ENCODE assay signal across 23 mouse cellular contexts in genomic region chr3:94567242-94567641, GRCm38 (mm10). TPM values are rescaled to one million over a fixed set of nuclear protein-coding genes. Genes with fewer than 3 reads are reported as not detected.
A peak's percentile ranks its signal among the peaks of the same experiment; 100 is the strongest.
DNase-seq lines count a peak whose midpoint lies in the region; ATAC-seq and TF ChIP-seq lines count a peak whose summit lies in the region.
"Had no signal": no experiment of that assay in that cellular context is flagged by ENCODE, and none has a peak within 500 bp of the region (broad histone marks: within the 10 kb centered on the region; RNA-seq: fewer than 3 reads in every experiment).

No protein-coding gene starts in this region.

- no peaks in the 10 kb centered on the region for H3K27me3 ChIP-seq in intestine, embryonic 14.5 days (replicated peaks; ENCODE audit: control insufficient read depth, insufficient read depth, low read length)
- no peaks in the 10 kb centered on the region for H3K27me3 ChIP-seq in intestine, embryonic 16.5 days (replicated peaks; ENCODE audit: control insufficient read depth, insufficient read depth, low read length)
- no peaks in the 10 kb centered on the region for H3K27me3 ChIP-seq in lung, embryonic 14.5 days (ENCODE audit: insufficient read depth, low read length)
- H3K27me3 ChIP-seq: forebrain, embryonic 13.5 days; hindbrain, embryonic 12.5 days; hindbrain, embryonic 15.5 days had no signal

- ATAC-seq in intestine, embryonic 14.5 days (replicated peaks; ENCODE audit: low FRiP score, low TSS enrichment, low read depth) = no peak
- no peak for ATAC-seq in intestine, embryonic 16.5 days
- ATAC-seq in lung, embryonic 14.5 days (ENCODE audit: insufficient read depth) = peak; percentile 55; the same call in 1 of the 2 replicates
- ATAC-seq: activated CD4-positive, CD25-positive, alpha-beta regulatory T cell, adult 4 months; CD4-positive, CD25-positive, alpha-beta regulatory T cell, adult 4 months; forebrain, embryonic 13.5 days; forebrain, embryonic 16.5 days had no signal

- H3K4me2 ChIP-seq in intestine, embryonic 14.5 days (ENCODE audit: low read length) = no peak overlapping the region
- no peak overlapping the region for H3K4me2 ChIP-seq in intestine, embryonic 16.5 days (ENCODE audit: low read depth, low read length)
- no peak overlapping the region for H3K4me2 ChIP-seq in lung, embryonic 14.5 days
- H3K4me2 ChIP-seq: forebrain, embryonic 13.5 days; hindbrain, embryonic 12.5 days; hindbrain, embryonic 15.5 days had no signal

- H3K36me3 ChIP-seq in intestine, embryonic 14.5 days (ENCODE audit: control insufficient read depth, insufficient read depth, low read length) = no peaks in the 10 kb centered on the region
- H3K36me3 ChIP-seq in intestine, embryonic 16.5 days (ENCODE audit: control insufficient read depth, insufficient read depth, low read length) = no peaks in the 10 kb centered on the region
- H3K36me3 ChIP-seq in lung, embryonic 14.5 days (ENCODE audit: insufficient read depth) = no peaks in the 10 kb centered on the region
- H3K36me3 ChIP-seq: heart, embryonic 10.5 days; hindbrain, embryonic 12.5 days; hindbrain, embryonic 15.5 days had no signal

- WGBS in intestine, embryonic 14.5 days = 28% methylated on average over 2 of the region's 2 CpGs
- 34% methylated on average over 2 of the region's 2 CpGs for WGBS in intestine, embryonic 16.5 days
- 34% methylated on average over 2 of the region's 2 CpGs for WGBS in lung, embryonic 14.5 days

- no peak overlapping the region for H3K4me3 ChIP-seq in intestine, embryonic 14.5 days (ENCODE audit: low read depth, low read length)
- no peak overlapping the region for H3K4me3 ChIP-seq in intestine, embryonic 16.5 days (ENCODE audit: low read length)
- no peak overlapping the region for H3K4me3 ChIP-seq in lung, embryonic 14.5 days (ENCODE audit: low read depth, low read length)
- H3K4me3 ChIP-seq: forebrain, embryonic 10.5 days; forebrain, embryonic 13.5 days; heart, adult 2 months; heart, embryonic 10.5 days; hindbrain, embryonic 12.5 days; hindbrain, embryonic 15.5 days had no signal

- no peak for DNase-seq in intestine, embryonic 14.5 days (ENCODE audit: low spot score)
- peak; percentile 79 for DNase-seq in lung, embryonic 14.5 days
- DNase-seq in lung, postnatal 36 days = no peak
- peak; percentile 15 for DNase-seq in lung, postnatal 10 days
- no peak for DNase-seq in lung, postnatal 25 days (ENCODE audit: low spot score)
- peak; percentile 27 for DNase-seq in Muller cell, postnatal 12 days (ENCODE audit: inconsistent ontology term)
- no peak for DNase-seq in cerebellum, postnatal 10 days
- DNase-seq: adrenal gland, adult 8-10 months; adrenal gland, postnatal 25 days; cerebellum, adult 11-12 months; cerebellum, adult 8-10 months; cerebellum, postnatal 14 days; gastrocnemius, postnatal 25 days; heart, adult 2 months had no signal

- H3K9ac ChIP-seq in intestine, embryonic 14.5 days (ENCODE audit: low read length) = no peak overlapping the region
- no peak overlapping the region for H3K9ac ChIP-seq in intestine, embryonic 16.5 days (ENCODE audit: low read depth, low read length)
- no peak overlapping the region for H3K9ac ChIP-seq in lung, embryonic 14.5 days
- H3K9ac ChIP-seq: forebrain, embryonic 13.5 days; hindbrain, embryonic 12.5 days; hindbrain, embryonic 15.5 days had no signal

- TF ChIP-seq CTCF in lung, embryonic 14.5 days (IDR thresholded peaks at IDR 0.05; ENCODE audit: low read depth) = no peak

- 0 out of 2 replicates have a peak overlapping the region, but pooled peaks have one; percentile 38 for H3K27ac ChIP-seq in intestine, embryonic 14.5 days (ENCODE audit: low read depth)
- no peak overlapping the region for H3K27ac ChIP-seq in intestine, embryonic 16.5 days (ENCODE audit: low read length)
- H3K27ac ChIP-seq in lung, embryonic 14.5 days (ENCODE audit: low read depth) = no peak overlapping the region
- H3K27ac ChIP-seq: forebrain, embryonic 10.5 days; forebrain, embryonic 13.5 days; heart, adult 2 months; heart, embryonic 10.5 days; hindbrain, embryonic 12.5 days; hindbrain, embryonic 15.5 days had no signal

- H3K4me1 ChIP-seq in intestine, embryonic 14.5 days (replicated peaks; ENCODE audit: control insufficient read depth, insufficient read depth, low read length) = peaks cover 33% of the 10 kb centered on the region
- H3K4me1 ChIP-seq in intestine, embryonic 16.5 days (ENCODE audit: control insufficient read depth, insufficient read depth, low read length) = peaks cover 12% of the 10 kb centered on the region
- H3K4me1 ChIP-seq in lung, embryonic 14.5 days (ENCODE audit: insufficient read depth) = peaks cover 5% of the 10 kb centered on the region; the same call in 1 of the 2 replicates

- no peaks in the 10 kb centered on the region for H3K9me3 ChIP-seq in intestine, embryonic 14.5 days (ENCODE audit: control insufficient read depth, low read length)
- no peaks in the 10 kb centered on the region for H3K9me3 ChIP-seq in intestine, embryonic 16.5 days (ENCODE audit: control insufficient read depth, low read length)
- H3K9me3 ChIP-seq in lung, embryonic 14.5 days (ENCODE audit: low read depth, low read length) = no peaks in the 10 kb centered on the region
- H3K9me3 ChIP-seq: forebrain, embryonic 10.5 days; forebrain, embryonic 13.5 days; heart, embryonic 10.5 days; hindbrain, embryonic 12.5 days; hindbrain, embryonic 15.5 days had no signal

RNA-seq across cellular contexts. Expression of gene Snx27, which starts 15.3 kb away (rescaled TPM):
- 28.6 and 33.8 TPM in 2 replicates for polyA plus RNA-seq in intestine, embryonic 14.5 days (2014; fragmentation: Nextera tagmentation; extraction: Ambion mirVana)
- polyA plus RNA-seq in intestine, embryonic 16.5 days (2015; fragmentation: Nextera tagmentation; extraction: Ambion mirVana) = 26.7 and 27.4 TPM in 2 replicates
- 38.7 and 40.4 TPM in 2 replicates for polyA plus RNA-seq in lung, embryonic 14.5 days (2014; fragmentation: Nextera tagmentation; extraction: Ambion mirVana)

Comparison
In these comparisons a context has a peak if more than half of its experiments do, and no peak if none do; other contexts are left out.
1. DNase-seq: peak in lung, embryonic 14.5 days (single experiment), lung, postnatal 10 days (single experiment) and Muller cell, postnatal 12 days (single experiment); none in intestine, embryonic 14.5 days (single experiment), lung, postnatal 36 days (single experiment), lung, postnatal 25 days (single experiment) and cerebellum, postnatal 10 days (0 of 2).